Mouse (Mus musculus) limb, embryonic 11.5 days (tissue): Measurements from ENCODE around the gene M1ap. TPM values are rescaled to one million over a fixed set of nuclear protein-coding genes. Genes with fewer than 3 reads are reported as not detected.

ENCODE experiments used
- ATAC-seq: fragments of 200-750 bp; cut with Nextera tagmentation; 2 replicates; pipeline ENCODE4 v1.8.0; 2017; ENCODE audit warnings: low read depth; ENCODE audit not compliant: insufficient number of reproducible peaks, low FRiP score, low TSS enrichment
- DNase-seq: peaks from one replicate; pipeline ENCODE4 v3.0.0-alpha.2; 2015; ENCODE audit warnings: low spot score
- H3K27ac ChIP-seq: fragments of 300-500 bp; sonication (generic); replicated peaks from 2 replicates; pipeline ENCODE4 v1.5.1; 2014; ENCODE audit warnings: low read depth, mild to moderate bottlenecking, low read length
- H3K27me3 ChIP-seq: fragments of 300-500 bp; sonication (generic); 2 replicates; pipeline ENCODE4 v1.6.1; 2014; ENCODE audit warnings: mild to moderate bottlenecking, low read length, mixed read lengths; ENCODE audit not compliant: control insufficient read depth, insufficient read depth
- H3K36me3 ChIP-seq: fragments of 300-500 bp; sonication (generic); 2 replicates; pipeline ENCODE4 v1.6.1; 2014; ENCODE audit warnings: mild to moderate bottlenecking, low read length, moderate library complexity, mixed read lengths; ENCODE audit not compliant: control insufficient read depth, insufficient read depth
- H3K4me1 ChIP-seq: fragments of 300-500 bp; sonication (generic); 2 replicates; pipeline ENCODE4 v1.6.1; 2014; ENCODE audit warnings: low read length, mixed read lengths; ENCODE audit not compliant: control insufficient read depth, insufficient read depth
- H3K4me2 ChIP-seq: fragments of 300-500 bp; sonication (generic); 2 replicates; pipeline ENCODE4 v1.6.1; 2014; ENCODE audit warnings: low read depth, mild to moderate bottlenecking, moderate library complexity; ENCODE audit not compliant: severe bottlenecking
- H3K4me3 ChIP-seq: fragments of 300-500 bp; sonication (generic); 2 replicates; pipeline ENCODE4 v1.5.1; 2014; ENCODE audit warnings: low read depth, low read length
- H3K9ac ChIP-seq: fragments of 300-500 bp; sonication (generic); 2 replicates; pipeline ENCODE4 v1.6.1; 2014; ENCODE audit warnings: mild to moderate bottlenecking, low read length
- H3K9me3 ChIP-seq: fragments of 300-500 bp; sonication (generic); 2 replicates; pipeline ENCODE4 v1.6.1; 2016; ENCODE audit warnings: low read length; ENCODE audit not compliant: control insufficient read depth
- WGBS: fragments of 180-500 bp; shearing (Covaris S2); extraction: QIAGEN DNeasy Blood & Tissue Kit; methylation state at CpG from one replicate; pipeline ENCODE4 v1.1.7; 2014; 5-methylcytosine and 5-hydroxymethylcytosine counted together
- polyA plus RNA-seq: library from polyadenylated mRNA; unstranded; fragments of >200 nt; fragmentation: Nextera tagmentation; extraction: Ambion mirVana; gene quantifications from 2 replicates; pipeline ENCODE4 v1.2.1, GENCODE M21; 2014

Gene M1ap
- polyA plus RNA-seq, 1 experiment from 2014 or later: 0.12 TPM

DNA sequence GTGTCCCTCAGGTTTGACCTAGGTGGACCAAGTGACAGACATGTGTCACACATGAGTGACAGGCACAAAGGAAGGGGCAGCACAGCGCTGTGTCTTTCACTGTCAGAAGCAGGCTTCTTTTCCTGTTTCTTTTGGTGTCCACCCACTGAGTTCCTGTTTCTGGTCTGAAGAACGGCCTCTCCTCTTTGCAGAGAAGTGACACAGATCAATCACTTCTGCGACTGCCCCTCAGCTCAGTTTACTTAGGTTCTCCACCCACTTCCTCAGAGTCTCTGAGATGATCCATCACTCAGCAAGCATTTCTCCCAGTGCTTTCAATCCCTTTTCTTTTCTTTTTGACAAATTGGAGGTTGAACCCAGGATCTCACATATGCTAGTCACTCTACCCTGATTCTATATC is 62.0 kb downstream of the M1ap start:
- no peak overlapping the region for H3K4me3 ChIP-seq
- DNase-seq: no peak
- no peak overlapping the region for H3K9ac ChIP-seq
- WGBS: 42% methylated on average over 3 of the region's 3 CpGs
- H3K9me3 ChIP-seq: no peaks in the 10 kb centered on the region
- H3K27ac ChIP-seq: no peak overlapping the region
- no peaks in the 10 kb centered on the region for H3K36me3 ChIP-seq
- no peak overlapping the region for H3K4me2 ChIP-seq
- H3K4me1 ChIP-seq: no peaks in the 10 kb centered on the region
- no peak for ATAC-seq
- H3K27me3 ChIP-seq: no peaks in the 10 kb centered on the region

DNA sequence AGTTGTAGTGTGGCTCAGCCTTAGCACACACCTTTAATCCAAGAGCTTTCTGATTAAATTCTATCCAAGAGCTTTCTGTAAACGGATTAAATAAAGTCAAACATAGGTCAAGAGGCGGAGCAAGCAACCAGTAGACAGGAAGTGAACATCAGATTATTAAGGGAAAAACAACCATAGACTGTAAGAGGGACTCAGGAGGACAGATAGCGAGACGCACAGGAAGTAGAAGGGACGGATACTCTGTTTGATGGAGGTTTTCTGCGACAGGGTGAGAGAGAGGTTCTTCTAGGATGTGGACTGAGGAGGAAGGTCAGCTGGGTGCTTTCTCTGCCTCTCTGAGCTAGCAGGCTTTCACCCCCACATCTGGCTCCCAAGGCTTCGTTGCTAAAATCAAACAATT is 63.3 kb downstream of the M1ap start:
- no peak overlapping the region for H3K27ac ChIP-seq
- H3K9ac ChIP-seq: no peak overlapping the region
- no peak overlapping the region for H3K4me2 ChIP-seq
- WGBS: 72% methylated on average over 7 of the region's 7 CpGs
- DNase-seq (no peak), ATAC-seq (no peak)
- H3K36me3 ChIP-seq: no peaks in the 10 kb centered on the region
- H3K4me3 ChIP-seq: no peak overlapping the region
- no peaks in the 10 kb centered on the region for H3K9me3 ChIP-seq
- H3K27me3 ChIP-seq: no peaks in the 10 kb centered on the region
- no peaks in the 10 kb centered on the region for H3K4me1 ChIP-seq

DNA sequence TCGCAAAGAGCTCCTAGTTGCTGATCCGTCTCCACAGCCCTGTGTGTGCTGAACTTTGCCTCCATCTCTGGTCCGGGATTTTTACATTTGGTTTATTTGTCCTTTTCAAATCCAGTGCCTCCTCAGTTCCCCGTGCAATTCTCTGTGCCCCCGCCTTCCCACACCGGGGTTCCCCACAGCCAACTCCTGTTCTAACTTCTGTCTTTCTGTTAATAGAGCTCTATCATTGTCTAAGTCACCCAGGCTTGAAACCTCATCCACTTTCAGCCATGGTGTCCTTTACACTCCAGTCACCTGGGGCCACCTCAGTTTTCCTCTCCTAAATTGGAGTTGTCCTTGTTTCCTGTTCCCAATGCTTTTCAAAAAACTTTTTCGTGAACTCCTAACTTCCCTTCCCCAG is 64.6 kb downstream of the M1ap start:
- Histone ChIP-seq H3K4me1 (no peaks in the 10 kb centered on the region), H3K4me3 (no peak overlapping the region), H3K27me3 (no peaks in the 10 kb centered on the region), H3K27ac (no peak overlapping the region), H3K4me2 (no peak overlapping the region), H3K9me3 (no peaks in the 10 kb centered on the region), H3K36me3 (no peaks in the 10 kb centered on the region), H3K9ac (no peak overlapping the region)
- DNase-seq: no peak
- 91% methylated on average over 7 of the region's 7 CpGs for WGBS
- ATAC-seq: no peak

DNA sequence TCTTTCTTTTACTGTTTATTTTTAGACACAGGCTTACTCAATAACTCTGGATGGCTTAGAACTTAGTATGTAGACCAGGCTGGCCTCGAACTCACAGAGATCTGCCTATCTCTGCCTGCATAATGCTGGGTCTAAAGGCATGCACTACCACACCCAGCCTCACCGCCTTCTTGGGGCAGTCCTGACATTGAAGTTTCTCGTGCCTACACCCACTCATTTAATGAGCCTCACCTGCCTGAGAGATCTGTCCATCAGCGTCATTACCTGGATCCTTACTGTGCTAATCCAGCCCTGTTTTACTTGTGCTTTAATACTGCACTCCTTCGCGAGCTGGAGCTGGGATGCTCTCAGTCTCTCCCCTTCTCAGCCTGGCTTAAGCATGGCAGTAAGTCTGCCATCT is 65.1 kb downstream of the M1ap start:
- DNase-seq (no peak), ATAC-seq (no peak)
- no peaks in the 10 kb centered on the region for H3K9me3 ChIP-seq
- 80% methylated on average over 6 of the region's 6 CpGs for WGBS
- H3K4me2 ChIP-seq: no peak overlapping the region
- no peaks in the 10 kb centered on the region for H3K36me3 ChIP-seq
- H3K4me1 ChIP-seq: no peaks in the 10 kb centered on the region
- H3K9ac ChIP-seq: no peak overlapping the region
- no peak overlapping the region for H3K4me3 ChIP-seq
- no peaks in the 10 kb centered on the region for H3K27me3 ChIP-seq
- H3K27ac ChIP-seq: no peak overlapping the region

DNA sequence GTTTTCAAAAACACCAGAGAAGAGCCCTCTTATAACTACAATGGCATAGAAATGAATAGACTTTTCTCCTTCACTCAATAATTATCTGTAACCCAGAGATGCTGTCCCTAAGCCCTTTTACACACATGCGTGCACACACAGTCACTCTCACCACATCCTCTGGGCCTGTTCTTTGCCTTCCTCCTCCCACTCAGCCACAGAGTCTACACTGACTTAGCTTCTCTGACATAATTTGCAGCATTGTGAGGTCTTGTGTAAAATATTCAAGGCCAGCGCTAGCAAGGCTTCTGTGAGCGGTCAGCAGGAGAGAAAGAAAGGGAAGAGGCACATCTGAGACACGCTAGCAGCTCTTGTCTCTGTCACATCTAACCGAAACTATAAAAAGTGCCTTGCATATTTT is 66.7 kb downstream of the M1ap start:
- Histone ChIP-seq H3K27ac (no peak overlapping the region), H3K4me1 (no peaks in the 10 kb centered on the region), H3K4me3 (no peak overlapping the region), H3K4me2 (no peak overlapping the region), H3K36me3 (no peaks in the 10 kb centered on the region), H3K9ac (no peak overlapping the region), H3K9me3 (no peaks in the 10 kb centered on the region), H3K27me3 (no peaks in the 10 kb centered on the region)
- DNase-seq (no peak), ATAC-seq (no peak)
- WGBS: 86% methylated on average over 5 of the region's 5 CpGs

DNA sequence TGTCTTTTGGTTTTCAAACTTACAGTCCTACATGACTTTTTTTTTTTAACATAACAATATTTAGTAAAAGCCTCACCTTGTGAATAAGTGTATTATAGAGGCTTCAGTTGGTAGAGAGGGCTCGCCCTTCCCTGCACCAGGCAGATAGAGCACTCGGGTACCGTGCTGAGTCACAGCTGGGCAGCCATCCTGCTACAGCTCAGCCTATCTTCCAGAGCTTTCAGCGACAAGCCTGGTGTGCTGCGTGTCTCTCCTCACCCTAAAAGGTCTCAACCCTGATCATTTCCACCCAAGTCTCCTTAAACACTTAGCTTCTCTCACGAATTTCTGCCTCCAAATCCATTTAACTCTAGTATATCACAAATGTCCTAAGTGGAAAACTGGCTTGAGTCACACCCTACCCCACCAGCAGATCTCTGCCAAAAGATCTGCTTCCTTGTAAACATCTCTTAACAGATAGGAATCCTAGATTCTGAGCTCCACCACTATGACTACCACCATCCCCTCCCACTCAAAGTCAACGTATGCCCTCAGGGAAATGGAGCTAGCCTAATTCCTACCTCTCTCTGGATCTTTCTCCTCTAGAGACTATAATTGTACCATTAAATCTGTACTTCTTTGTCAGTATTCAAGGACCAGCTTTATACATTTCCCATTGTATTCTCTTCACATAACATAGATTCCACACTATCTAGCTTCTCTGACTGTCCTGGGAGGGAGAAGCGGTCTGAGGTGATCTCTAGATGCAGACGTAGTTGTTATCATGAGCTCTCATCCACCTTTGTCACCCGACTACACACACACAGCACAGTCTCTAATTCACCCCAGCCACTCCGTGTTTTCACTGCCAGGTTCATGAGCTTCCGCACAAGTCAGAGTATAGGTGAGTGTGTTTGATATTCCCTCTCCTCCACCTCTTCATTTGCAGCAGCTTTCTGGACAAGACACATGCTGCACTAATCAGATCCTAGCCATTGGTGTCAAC is 68.1 kb downstream of the M1ap start:
- WGBS: 74% methylated on average over 12 of the region's 12 CpGs
- no peaks in the 10 kb centered on the region for H3K9me3 ChIP-seq
- ATAC-seq: no peak

DNA sequence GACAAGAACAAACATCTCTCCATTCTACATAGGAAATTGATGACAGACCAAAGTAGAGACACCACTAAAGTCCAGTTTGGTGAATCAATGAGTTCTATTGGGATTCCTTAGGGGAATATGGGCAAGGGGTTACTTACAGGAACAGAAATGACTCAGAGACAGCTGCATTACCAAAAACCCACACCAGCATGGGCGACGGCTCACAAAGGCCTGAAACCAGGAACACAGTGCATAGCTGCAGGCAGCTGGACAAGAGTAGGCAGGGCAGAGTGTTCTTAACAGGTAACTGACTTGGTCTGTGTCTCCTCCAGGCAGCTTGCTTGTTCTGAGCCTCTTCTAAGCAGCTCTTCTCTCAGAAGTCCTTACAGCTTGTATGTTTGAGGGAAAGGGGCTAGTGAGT is 69.0 kb downstream of the M1ap start:
- no peak overlapping the region for H3K4me2 ChIP-seq
- DNase-seq: no peak
- no peak for ATAC-seq
- H3K27ac ChIP-seq: no peak overlapping the region
- 88% methylated on average over 2 of the region's 2 CpGs for WGBS
- no peak overlapping the region for H3K4me3 ChIP-seq
- no peaks in the 10 kb centered on the region for H3K4me1 ChIP-seq
- no peak overlapping the region for H3K9ac ChIP-seq
- H3K36me3 ChIP-seq: no peaks in the 10 kb centered on the region
- H3K9me3 ChIP-seq: no peaks in the 10 kb centered on the region
- no peaks in the 10 kb centered on the region for H3K27me3 ChIP-seq

More for the DNA sequence above, 68.1 kb downstream of the M1ap start:
- Histone ChIP-seq H3K27me3 (no peaks in the 10 kb centered on the region), H3K9ac (no peak overlapping the region), H3K4me3 (no peak overlapping the region), H3K36me3 (no peaks in the 10 kb centered on the region), H3K27ac (no peak overlapping the region), H3K4me1 (no peaks in the 10 kb centered on the region), H3K4me2 (no peak overlapping the region)
- no peak for DNase-seq

DNA sequence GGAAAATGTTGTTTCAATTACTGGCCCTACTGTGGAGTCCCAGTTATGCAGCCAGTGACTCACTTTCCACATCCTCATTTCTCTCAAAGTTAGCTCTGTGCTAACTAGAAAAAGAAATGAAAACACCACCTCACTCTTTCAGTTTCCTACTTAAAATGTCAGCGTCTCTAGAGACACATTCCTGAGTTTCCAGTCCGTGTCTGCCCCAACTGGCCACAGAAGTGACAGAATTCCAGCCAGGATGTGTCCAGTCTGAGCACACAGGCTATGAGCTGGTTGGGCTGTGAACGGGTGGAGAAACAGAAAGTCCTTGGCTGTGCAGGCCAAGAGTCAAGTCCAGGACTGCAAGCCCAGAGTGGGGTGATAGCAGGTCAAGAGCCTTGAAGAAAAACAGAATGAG is 70.5 kb downstream of the M1ap start:
- no peak overlapping the region for H3K9ac ChIP-seq
- H3K4me2 ChIP-seq: no peak overlapping the region
- WGBS: 73% methylated on average over 3 of the region's 3 CpGs
- no peak for DNase-seq
- no peaks in the 10 kb centered on the region for H3K9me3 ChIP-seq
- no peaks in the 10 kb centered on the region for H3K4me1 ChIP-seq
- H3K27ac ChIP-seq: no peak overlapping the region
- no peak for ATAC-seq
- no peaks in the 10 kb centered on the region for H3K27me3 ChIP-seq
- no peak overlapping the region for H3K4me3 ChIP-seq
- H3K36me3 ChIP-seq: no peaks in the 10 kb centered on the region
